Mouse (Mus musculus) kidney, postnatal 0 days (tissue): ENCODE results near the gene Aff2. TPM values are rescaled to one million over a fixed set of nuclear protein-coding genes. Genes with fewer than 3 reads are reported as not detected.

ENCODE experiments used
- ATAC-seq: fragments of 200-750 bp; cut with Nextera tagmentation; replicated peaks from 2 replicates; pipeline ENCODE4 v1.8.0; 2017; ENCODE audit warnings: low read depth, moderate number of reproducible peaks, moderate TSS enrichment, moderate library complexity; ENCODE audit not compliant: low FRiP score
- DNase-seq: peaks from one replicate; pipeline ENCODE4 v3.0.0-alpha.2; 2016; ENCODE audit warnings: low spot score
- H3K27ac ChIP-seq: fragments of 300-500 bp; sonication (generic); 2 replicates; pipeline ENCODE4 v1.5.1; 2014; ENCODE audit warnings: mild to moderate bottlenecking
- H3K27me3 ChIP-seq: fragments of 300-500 bp; sonication (generic); 2 replicates; pipeline ENCODE4 v1.6.1; 2014; ENCODE audit warnings: low read length, mixed read lengths; ENCODE audit not compliant: insufficient read depth
- H3K36me3 ChIP-seq: fragments of 300-500 bp; sonication (generic); 2 replicates; pipeline ENCODE4 v1.6.1; 2014; ENCODE audit warnings: low read length, mixed read lengths; ENCODE audit not compliant: insufficient read depth
- H3K4me1 ChIP-seq: fragments of 300-500 bp; sonication (generic); replicated peaks from 2 replicates; pipeline ENCODE4 v1.6.1; 2014; ENCODE audit warnings: antibody characterized with exemption, low read length, mixed read lengths; ENCODE audit not compliant: insufficient read depth
- H3K4me2 ChIP-seq: fragments of 300-500 bp; sonication (generic); 2 replicates; pipeline ENCODE4 v1.6.1; 2014; ENCODE audit warnings: mild to moderate bottlenecking, low read length, moderate library complexity, mixed read lengths
- H3K4me3 ChIP-seq: fragments of 300-500 bp; sonication (generic); replicated peaks from 2 replicates; pipeline ENCODE4 v1.5.1; 2014; ENCODE audit warnings: low read depth, low read length
- H3K9ac ChIP-seq: fragments of 300-500 bp; sonication (generic); 2 replicates; pipeline ENCODE4 v1.6.1; 2014; ENCODE audit warnings: low read depth, low read length
- H3K9me3 ChIP-seq: fragments of 300-500 bp; sonication (generic); replicated peaks from 2 replicates; pipeline ENCODE4 v1.6.1; 2016; ENCODE audit warnings: low read length, inconsistent platforms, mixed read lengths
- CTCF ChIP-seq: IDR thresholded peaks from 2 replicates; pipeline ENCODE4 v1.5.1; 2016; ENCODE audit warnings: antibody characterized with exemption, low read depth, mild to moderate bottlenecking, moderate library complexity
- WGBS: fragments of 180-500 bp; shearing (Covaris S2); extraction: QIAGEN DNeasy Blood & Tissue Kit; methylation state at CpG from one replicate; pipeline ENCODE4 v1.1.7; 2014; 5-methylcytosine and 5-hydroxymethylcytosine counted together
- polyA plus RNA-seq: library from polyadenylated mRNA; unstranded; fragments of >200 nt; fragmentation: Nextera tagmentation; extraction: Ambion mirVana; gene quantifications from 2 replicates; pipeline ENCODE4 v1.2.1, GENCODE M21; 2015

Gene Aff2
- polyA plus RNA-seq, 1 experiment from 2014 or later = 0.83 TPM

DNA sequence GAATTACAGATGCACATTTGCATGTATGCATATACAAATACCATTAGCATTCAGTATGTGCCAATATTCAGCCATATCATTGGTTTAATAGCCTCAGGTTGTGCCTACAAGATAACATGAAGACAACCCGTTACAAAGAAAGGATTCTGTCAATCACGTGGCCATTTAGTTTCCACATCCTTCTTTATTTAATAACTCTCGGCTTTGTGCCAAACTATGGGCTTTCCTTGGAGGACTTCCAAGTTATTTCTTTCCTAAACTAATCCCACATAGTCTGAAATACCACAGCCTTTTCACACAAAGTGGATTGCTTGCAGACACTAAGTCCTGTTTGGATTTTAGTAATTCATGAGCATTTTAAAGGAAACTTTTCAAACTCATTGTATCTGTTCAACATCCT is 142.0 kb downstream of the Aff2 start:
- Histone ChIP-seq H3K27ac (no peak overlapping the region), H3K9me3 (no peaks in the 10 kb centered on the region), H3K4me1 (no peaks in the 10 kb centered on the region), H3K4me3 (no peak overlapping the region), H3K4me2 (no peak overlapping the region), H3K27me3 (no peaks in the 10 kb centered on the region), H3K9ac (no peak overlapping the region), H3K36me3 (no peaks in the 10 kb centered on the region)
- no peak for ATAC-seq
- WGBS = 64% methylated on average over 3 of the region's 3 CpGs
- peak; percentile 7 for DNase-seq
- no peak for TF ChIP-seq CTCF

- H3K4me1 ChIP-seq = no peaks in the 10 kb centered on the region
- WGBS = 78% methylated on average over 6 of the region's 6 CpGs
- DNase-seq (no peak), ATAC-seq (no peak)
- H3K27ac ChIP-seq = no peak overlapping the region
- H3K27me3 ChIP-seq = no peaks in the 10 kb centered on the region
- no peak for TF ChIP-seq CTCF
- H3K9me3 ChIP-seq = no peaks in the 10 kb centered on the region
- no peak overlapping the region for H3K4me2 ChIP-seq
- no peaks in the 10 kb centered on the region for H3K36me3 ChIP-seq
- no peak overlapping the region for H3K4me3 ChIP-seq
- no peak overlapping the region for H3K9ac ChIP-seq
Measured at GRCm38 (mm10) chrX:69518040-69518575, 158.0 kb downstream of the Aff2 start.

GRCm38 (mm10) chrX:69540811-69541210 is 180.7 kb downstream of the Aff2 start:
- no peak overlapping the region for H3K4me2 ChIP-seq
- no peak overlapping the region for H3K4me3 ChIP-seq
- no peaks in the 10 kb centered on the region for H3K4me1 ChIP-seq
- no peak overlapping the region for H3K9ac ChIP-seq
- no peak overlapping the region for H3K27ac ChIP-seq
- TF ChIP-seq CTCF = no peak
- ATAC-seq = no peak
- no peak for DNase-seq
- no peaks in the 10 kb centered on the region for H3K9me3 ChIP-seq
- 43% methylated on average over 1 of the region's 1 CpGs for WGBS
- no peaks in the 10 kb centered on the region for H3K36me3 ChIP-seq
- no peaks in the 10 kb centered on the region for H3K27me3 ChIP-seq

GRCm38 (mm10) chrX:69579903-69580459 is 219.9 kb downstream of the Aff2 start:
- no peak overlapping the region for H3K4me3 ChIP-seq
- WGBS = 80% methylated on average over 2 of the region's 2 CpGs
- no peak for TF ChIP-seq CTCF
- H3K27ac ChIP-seq = no peak overlapping the region
- no peaks in the 10 kb centered on the region for H3K9me3 ChIP-seq
- DNase-seq = no peak
- H3K4me1 ChIP-seq = no peaks in the 10 kb centered on the region
- no peak for ATAC-seq
- H3K27me3 ChIP-seq = no peaks in the 10 kb centered on the region
- H3K36me3 ChIP-seq = no peaks in the 10 kb centered on the region
- H3K9ac ChIP-seq = no peak overlapping the region
- H3K4me2 ChIP-seq = no peak overlapping the region

GRCm38 (mm10) chrX:69608793-69609192 is 248.7 kb downstream of the Aff2 start:
- no peak overlapping the region for H3K9ac ChIP-seq
- DNase-seq (no peak), ATAC-seq (no peak)
- H3K27ac ChIP-seq = no peak overlapping the region
- H3K36me3 ChIP-seq = no peaks in the 10 kb centered on the region
- H3K4me3 ChIP-seq = no peak overlapping the region
- H3K4me2 ChIP-seq = no peak overlapping the region
- TF ChIP-seq CTCF = no peak
- H3K27me3 ChIP-seq = no peaks in the 10 kb centered on the region
- H3K9me3 ChIP-seq = no peaks in the 10 kb centered on the region
- no peaks in the 10 kb centered on the region for H3K4me1 ChIP-seq

DNA sequence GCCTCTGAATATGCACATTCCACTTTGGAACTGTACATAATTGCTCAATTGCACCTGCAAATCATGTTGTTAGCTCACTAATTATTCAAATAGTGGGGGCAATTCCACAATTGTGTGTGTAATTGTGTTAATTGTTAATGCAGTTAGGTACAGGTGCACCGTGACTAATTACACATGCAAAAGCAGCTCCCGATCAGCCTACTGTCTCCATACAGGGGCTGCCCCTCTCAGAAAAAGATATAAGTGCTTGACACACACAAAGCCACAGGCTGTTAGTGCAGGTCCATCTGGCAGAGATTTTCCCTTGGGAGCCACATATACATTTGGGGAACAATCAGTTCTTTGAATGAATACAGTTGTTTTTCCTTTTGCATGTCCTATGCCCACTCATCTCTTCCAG is 302.9 kb downstream of the Aff2 start:
- DNase-seq (no peak), ATAC-seq (no peak)
- H3K36me3 ChIP-seq = no peaks in the 10 kb centered on the region
- no peaks in the 10 kb centered on the region for H3K9me3 ChIP-seq
- H3K4me3 ChIP-seq = no peak overlapping the region
- H3K4me1 ChIP-seq = no peaks in the 10 kb centered on the region
- 68% methylated on average over 2 of the region's 2 CpGs for WGBS
- H3K27ac ChIP-seq = no peak overlapping the region
- no peak overlapping the region for H3K4me2 ChIP-seq
- no peak for TF ChIP-seq CTCF
- H3K9ac ChIP-seq = no peak overlapping the region
- H3K27me3 ChIP-seq = no peaks in the 10 kb centered on the region

DNA sequence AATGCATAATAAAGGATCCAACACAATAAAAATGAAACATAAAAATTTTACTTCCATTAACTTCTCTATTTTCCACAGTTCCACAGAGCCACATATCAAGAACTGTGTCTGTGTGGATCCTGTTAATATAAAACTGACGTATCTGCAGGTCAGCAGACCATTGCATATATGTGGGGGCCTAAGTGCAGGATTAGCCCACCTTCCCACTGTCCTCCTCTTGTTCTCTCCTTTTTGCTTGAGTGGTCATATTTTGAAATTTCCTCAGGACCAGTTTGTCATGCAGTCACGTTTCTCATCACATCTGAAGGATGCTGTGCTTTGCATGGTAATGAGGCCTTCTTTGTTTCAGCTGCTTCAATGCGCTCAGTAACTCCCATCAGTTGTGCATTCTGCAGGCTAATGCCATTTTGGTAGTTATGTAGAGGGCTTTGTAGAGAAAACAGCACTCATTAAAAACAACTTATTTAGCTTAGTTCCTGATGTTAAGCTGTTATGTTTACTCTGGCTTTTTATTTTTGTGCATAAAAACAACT is 306.1 kb downstream of the Aff2 start:
- DNase-seq (no peak), ATAC-seq (no peak)
- H3K4me3 ChIP-seq = no peak overlapping the region
- TF ChIP-seq CTCF = no peak
- H3K4me1 ChIP-seq = no peaks in the 10 kb centered on the region
- H3K27me3 ChIP-seq = no peaks in the 10 kb centered on the region
- no peak overlapping the region for H3K4me2 ChIP-seq
- WGBS = 65% methylated on average over 3 of the region's 3 CpGs
- H3K36me3 ChIP-seq = no peaks in the 10 kb centered on the region
- H3K27ac ChIP-seq = no peak overlapping the region
- no peaks in the 10 kb centered on the region for H3K9me3 ChIP-seq
- no peak overlapping the region for H3K9ac ChIP-seq
